Mouse (Mus musculus): ENCODE measurements around the gene Ppp1ca. TPM values are rescaled to one million over a fixed set of nuclear protein-coding genes. Genes with fewer than 3 reads are reported as not detected.

The Ppp1ca gene
- polyA plus RNA-seq, 1 experiment from 2014 or later, result 520 TPM

GRCm38 (mm10) chr19:4152445-4153231, 39.2 kb upstream of the Ppp1ca start:
- 93% methylated on average over 8 of the region's 8 CpGs for WGBS

DNA sequence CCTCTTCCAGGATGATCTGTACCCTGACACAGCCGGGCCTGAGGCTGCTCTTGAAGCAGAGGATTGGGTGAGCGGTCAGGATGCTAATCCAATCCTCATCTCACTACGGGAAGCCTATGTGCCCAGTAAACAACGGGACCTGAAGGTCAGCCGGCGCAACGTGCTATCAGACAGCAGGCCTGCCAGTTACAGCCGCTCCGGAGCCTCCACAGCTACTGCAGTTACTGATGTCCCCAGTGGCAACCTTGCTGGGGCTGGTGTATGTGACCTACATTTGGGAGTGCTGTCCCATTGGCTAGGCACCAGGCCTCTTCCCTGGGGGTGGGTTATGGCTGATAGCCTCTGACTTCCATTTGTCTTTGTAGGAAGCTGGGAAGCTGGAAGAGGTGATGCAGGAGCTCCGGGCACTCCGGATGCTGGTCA, 38.6 kb upstream of the Ppp1ca start, which contains the start of gene Ptprcap:
Gene Ptprcap, plus strand, starts transcription at position 373 of the 423 bp plus-strand sequence.
- ATAC-seq, result no peak
- H3K4me2 ChIP-seq (ENCODE audit: low read length), result no peak within 1 kb of the TSS
- no peak within 1 kb of the TSS for H3K4me3 ChIP-seq (ENCODE audit: low read depth, low read length)
- H3K27me3 ChIP-seq (ENCODE audit: control insufficient read depth, insufficient read depth, low read depth, low read length), result no peaks in the 10 kb centered on the region
- H3K4me1 ChIP-seq (ENCODE audit: control insufficient read depth, insufficient read depth, low read length), result peaks cover 10% of the 10 kb centered on the region
- H3K27ac ChIP-seq (ENCODE audit: low read length), result no peak within 1 kb of the TSS
- H3K36me3 ChIP-seq (ENCODE audit: control insufficient read depth, insufficient read depth, low read length), result peaks cover 18% of the 10 kb centered on the region; the same call in 1 of the 2 replicates
- no peak within 1 kb of the TSS for H3K9ac ChIP-seq (ENCODE audit: low read depth, low read length)
- no peaks in the 10 kb centered on the region for H3K9me3 ChIP-seq (replicated peaks; ENCODE audit: control insufficient read depth, low read length, poor library complexity, severe bottlenecking)
- WGBS, result 74% methylated on average over 11 of the region's 11 CpGs

More at GRCm38 (mm10) chr19:4152445-4153231, 39.2 kb upstream of the Ppp1ca start:
- peaks cover 15% of the 10 kb centered on the region for H3K4me1 ChIP-seq (ENCODE audit: control insufficient read depth, insufficient read depth, low read length)
- no peaks in the 10 kb centered on the region for H3K27me3 ChIP-seq (ENCODE audit: control insufficient read depth, insufficient read depth, low read depth, low read length)
- no peak for ATAC-seq
- no peaks in the 10 kb centered on the region for H3K9me3 ChIP-seq (replicated peaks; ENCODE audit: control insufficient read depth, low read length, poor library complexity, severe bottlenecking)
- peaks cover 16% of the 10 kb centered on the region; the same call in 1 of the 2 replicates for H3K36me3 ChIP-seq (ENCODE audit: control insufficient read depth, insufficient read depth, low read length)
- H3K27ac ChIP-seq (ENCODE audit: low read length), result no peak overlapping the region
- H3K9ac ChIP-seq (ENCODE audit: low read depth, low read length), result no peak overlapping the region
- no peak overlapping the region for H3K4me2 ChIP-seq (ENCODE audit: low read length)
- H3K4me3 ChIP-seq (ENCODE audit: low read depth, low read length), result no peak overlapping the region

GRCm38 (mm10) chr19:4154437-4155222, 37.2 kb upstream of the Ppp1ca start:
- Histone ChIP-seq H3K27ac (ENCODE audit: low read length) (no peak overlapping the region), H3K27me3 (ENCODE audit: control insufficient read depth, insufficient read depth, low read depth, low read length) (no peaks in the 10 kb centered on the region), H3K4me2 (ENCODE audit: low read length) (no peak overlapping the region), H3K4me1 (ENCODE audit: control insufficient read depth, insufficient read depth, low read length) (peaks cover 2% of the 10 kb centered on the region), H3K36me3 (ENCODE audit: control insufficient read depth, insufficient read depth, low read length) (peaks cover 32% of the 10 kb centered on the region), H3K9ac (ENCODE audit: low read depth, low read length) (no peak overlapping the region), H3K9me3 (replicated peaks; ENCODE audit: control insufficient read depth, low read length, poor library complexity, severe bottlenecking) (no peaks in the 10 kb centered on the region), H3K4me3 (ENCODE audit: low read depth, low read length) (no peak overlapping the region)
- no peak for ATAC-seq
- WGBS, result 83% methylated on average over 13 of the region's 13 CpGs

GRCm38 (mm10) chr19:4155223-4156072, 36.4 kb upstream of the Ppp1ca start:
- H3K4me1 ChIP-seq (ENCODE audit: control insufficient read depth, insufficient read depth, low read length), result no peaks in the 10 kb centered on the region
- no peak for ATAC-seq
- no peak overlapping the region for H3K27ac ChIP-seq (ENCODE audit: low read length)
- H3K4me3 ChIP-seq (ENCODE audit: low read depth, low read length), result no peak overlapping the region
- 73% methylated on average over 6 of the region's 6 CpGs for WGBS
- no peak overlapping the region for H3K9ac ChIP-seq (ENCODE audit: low read depth, low read length)
- no peaks in the 10 kb centered on the region for H3K9me3 ChIP-seq (replicated peaks; ENCODE audit: control insufficient read depth, low read length, poor library complexity, severe bottlenecking)
- H3K36me3 ChIP-seq (ENCODE audit: control insufficient read depth, insufficient read depth, low read length), result peaks cover 32% of the 10 kb centered on the region
- no peaks in the 10 kb centered on the region for H3K27me3 ChIP-seq (ENCODE audit: control insufficient read depth, insufficient read depth, low read depth, low read length)
- H3K4me2 ChIP-seq (ENCODE audit: low read length), result no peak overlapping the region

GRCm38 (mm10) chr19:4156073-4156579, 35.7 kb upstream of the Ppp1ca start:
- Histone ChIP-seq H3K9me3 (replicated peaks; ENCODE audit: control insufficient read depth, low read length, poor library complexity, severe bottlenecking) (no peaks in the 10 kb centered on the region), H3K4me1 (ENCODE audit: control insufficient read depth, insufficient read depth, low read length) (no peaks in the 10 kb centered on the region), H3K27me3 (ENCODE audit: control insufficient read depth, insufficient read depth, low read depth, low read length) (no peaks in the 10 kb centered on the region), H3K36me3 (ENCODE audit: control insufficient read depth, insufficient read depth, low read length) (peaks cover 30% of the 10 kb centered on the region), H3K4me2 (ENCODE audit: low read length) (no peak overlapping the region), H3K27ac (ENCODE audit: low read length) (no peak overlapping the region), H3K9ac (ENCODE audit: low read depth, low read length) (no peak overlapping the region), H3K4me3 (ENCODE audit: low read depth, low read length) (no peak overlapping the region)
- ATAC-seq, result no peak
- 63% methylated on average over 20 of the region's 20 CpGs for WGBS

- no peak overlapping the region for H3K27ac ChIP-seq (ENCODE audit: low read length)
- no peaks in the 10 kb centered on the region for H3K4me1 ChIP-seq (ENCODE audit: control insufficient read depth, insufficient read depth, low read length)
- no peaks in the 10 kb centered on the region for H3K27me3 ChIP-seq (ENCODE audit: control insufficient read depth, insufficient read depth, low read depth, low read length)
- no peak overlapping the region for H3K9ac ChIP-seq (ENCODE audit: low read depth, low read length)
- H3K4me2 ChIP-seq (ENCODE audit: low read length), result no peak overlapping the region
- 94% methylated on average over 12 of the region's 12 CpGs for WGBS
- no peak overlapping the region for H3K4me3 ChIP-seq (ENCODE audit: low read depth, low read length)
- no peaks in the 10 kb centered on the region for H3K9me3 ChIP-seq (replicated peaks; ENCODE audit: control insufficient read depth, low read length, poor library complexity, severe bottlenecking)
- peaks cover 30% of the 10 kb centered on the region for H3K36me3 ChIP-seq (ENCODE audit: control insufficient read depth, insufficient read depth, low read length)
- ATAC-seq, result no peak
Observed at GRCm38 (mm10) chr19:4156771-4157170, 35.1 kb upstream of the Ppp1ca start.

GRCm38 (mm10) chr19:4159049-4159448, 32.8 kb upstream of the Ppp1ca start:
- no peaks in the 10 kb centered on the region for H3K9me3 ChIP-seq (replicated peaks; ENCODE audit: control insufficient read depth, low read length, poor library complexity, severe bottlenecking)
- H3K27me3 ChIP-seq (ENCODE audit: control insufficient read depth, insufficient read depth, low read depth, low read length), result no peaks in the 10 kb centered on the region
- WGBS, result 97% methylated on average over 8 of the region's 8 CpGs
- no peak for ATAC-seq
- no peak overlapping the region for H3K27ac ChIP-seq (ENCODE audit: low read length)
- H3K4me1 ChIP-seq (ENCODE audit: control insufficient read depth, insufficient read depth, low read length), result peaks cover 13% of the 10 kb centered on the region
- no peak overlapping the region for H3K4me3 ChIP-seq (ENCODE audit: low read depth, low read length)
- H3K4me2 ChIP-seq (ENCODE audit: low read length), result no peak overlapping the region
- H3K9ac ChIP-seq (ENCODE audit: low read depth, low read length), result no peak overlapping the region
- H3K36me3 ChIP-seq (ENCODE audit: control insufficient read depth, insufficient read depth, low read length), result peaks cover 30% of the 10 kb centered on the region

- Histone ChIP-seq H3K36me3 (ENCODE audit: control insufficient read depth, insufficient read depth, low read length) (peaks cover 15% of the 10 kb centered on the region), H3K4me3 (ENCODE audit: low read depth, low read length) (peak within 1 kb of the TSS; percentile 77), H3K4me2 (ENCODE audit: low read length) (peak within 1 kb of the TSS; percentile 91), H3K9ac (ENCODE audit: low read depth, low read length) (peak within 1 kb of the TSS; percentile 75), H3K27me3 (ENCODE audit: control insufficient read depth, insufficient read depth, low read depth, low read length) (no peaks in the 10 kb centered on the region), H3K27ac (ENCODE audit: low read length) (peak within 1 kb of the TSS; percentile 87), H3K9me3 (replicated peaks; ENCODE audit: control insufficient read depth, low read length, poor library complexity, severe bottlenecking) (no peaks in the 10 kb centered on the region), H3K4me1 (ENCODE audit: control insufficient read depth, insufficient read depth, low read length) (peaks cover 15% of the 10 kb centered on the region)
- WGBS, result 6% methylated on average over 42 of the region's 42 CpGs
- peak; percentile 86 for ATAC-seq
Observed at GRCm38 (mm10) chr19:4162646-4163542, 29.0 kb upstream of the Ppp1ca start, which contains the start of gene Rps6kb2. Gene Rps6kb2, minus strand, starts transcription at chr19:4163354.
